Mouse (Mus musculus) lung, embryonic 15.5 days (tissue): ENCODE measurements at regions not wholly inside any gene's neighbourhood (a gene's known extent, or its start where the extent isn't known, plus 50 kb on each side); places are given as distances from the start of the nearest gene placed in this dataset.

Source experiments
- ATAC-seq: fragments of 200-750 bp; cut with Nextera tagmentation; 2 replicates; pipeline ENCODE4 v1.8.0; 2017; ENCODE audit warnings: moderate number of reproducible peaks, borderline replicate concordance; ENCODE audit not compliant: low FRiP score, low TSS enrichment; ENCODE audit errors: extremely low read depth
- H3K27ac ChIP-seq: fragments of 300-500 bp; sonication (generic); 2 replicates; pipeline ENCODE4 v1.5.1; 2015; ENCODE audit warnings: moderate library complexity, mild to moderate bottlenecking, inconsistent platforms
- H3K27me3 ChIP-seq: fragments of 300-500 bp; sonication (generic); 2 replicates; pipeline ENCODE4 v1.6.1; 2015; ENCODE audit warnings: inconsistent platforms
- H3K36me3 ChIP-seq: fragments of 300-500 bp; sonication (generic); 2 replicates; pipeline ENCODE4 v1.6.1; 2015; ENCODE audit warnings: inconsistent platforms
- H3K4me1 ChIP-seq: fragments of 300-500 bp; sonication (generic); 2 replicates; pipeline ENCODE4 v1.6.1; 2015; ENCODE audit warnings: inconsistent platforms
- H3K4me2 ChIP-seq: fragments of 300-500 bp; sonication (generic); 2 replicates; pipeline ENCODE4 v1.6.1; 2015; ENCODE audit warnings: inconsistent platforms, mild to moderate bottlenecking, moderate library complexity
- H3K4me3 ChIP-seq: fragments of 300-500 bp; sonication (generic); 2 replicates; pipeline ENCODE4 v1.5.1; 2015; ENCODE audit warnings: mild to moderate bottlenecking, inconsistent platforms
- H3K9ac ChIP-seq: fragments of 300-500 bp; sonication (generic); 2 replicates; pipeline ENCODE4 v1.6.1; 2015; ENCODE audit warnings: inconsistent platforms
- H3K9me3 ChIP-seq: fragments of 300-500 bp; sonication (generic); 2 replicates; pipeline ENCODE4 v1.6.1; 2016; ENCODE audit warnings: inconsistent platforms
- WGBS: fragments of 180-500 bp; shearing (Covaris S2); methylation state at CpG from one replicate; pipeline ENCODE4 v1.1.7; 2015; 5-methylcytosine and 5-hydroxymethylcytosine counted together

DNA sequence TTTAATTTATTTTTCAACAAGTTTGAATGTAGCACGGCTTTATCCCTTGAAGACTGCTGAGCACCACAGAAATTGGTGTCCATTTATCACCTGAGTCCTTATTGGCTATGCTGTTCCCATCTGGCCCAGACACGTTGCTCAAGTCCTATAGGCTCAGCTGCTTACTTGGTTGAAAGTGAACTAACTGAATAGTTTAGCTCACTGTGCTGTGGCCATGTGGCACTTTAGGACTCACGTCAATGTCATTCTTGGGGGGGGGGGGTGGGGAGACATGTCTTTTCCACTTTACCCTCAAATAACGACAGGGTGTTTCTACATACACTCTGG is 263.1 kb downstream of the Trib2 start:
- 68% methylated on average over 4 of the region's 4 CpGs for WGBS
- H3K4me1 ChIP-seq = no peaks in the 10 kb centered on the region
- H3K9me3 ChIP-seq = no peaks in the 10 kb centered on the region
- no peaks in the 10 kb centered on the region for H3K36me3 ChIP-seq
- no peak overlapping the region for H3K27ac ChIP-seq
- H3K4me2 ChIP-seq = no peak overlapping the region
- no peak overlapping the region for H3K9ac ChIP-seq
- H3K27me3 ChIP-seq = no peaks in the 10 kb centered on the region
- ATAC-seq = no peak
- H3K4me3 ChIP-seq = no peak overlapping the region

GRCm38 (mm10) chr12:15552979-15553680 is 263.6 kb downstream of the Trib2 start:
- H3K4me3 ChIP-seq = no peak overlapping the region
- no peak for ATAC-seq
- no peaks in the 10 kb centered on the region for H3K27me3 ChIP-seq
- WGBS = 40% methylated on average over 6 of the region's 6 CpGs
- no peak overlapping the region for H3K9ac ChIP-seq
- H3K4me1 ChIP-seq = no peaks in the 10 kb centered on the region
- H3K4me2 ChIP-seq = no peak overlapping the region
- no peak overlapping the region for H3K27ac ChIP-seq
- no peaks in the 10 kb centered on the region for H3K9me3 ChIP-seq
- no peaks in the 10 kb centered on the region for H3K36me3 ChIP-seq

GRCm38 (mm10) chr12:15552210-15552609 is 264.5 kb downstream of the Trib2 start:
- Histone ChIP-seq H3K36me3 (no peaks in the 10 kb centered on the region), H3K27me3 (no peaks in the 10 kb centered on the region), H3K4me3 (no peak overlapping the region), H3K9me3 (no peaks in the 10 kb centered on the region), H3K4me1 (no peaks in the 10 kb centered on the region), H3K27ac (no peak overlapping the region), H3K4me2 (no peak overlapping the region), H3K9ac (no peak overlapping the region)
- ATAC-seq = no peak
- 45% methylated on average over 2 of the region's 2 CpGs for WGBS

GRCm38 (mm10) chr12:15551281-15551900 is 265.3 kb downstream of the Trib2 start:
- Histone ChIP-seq H3K9ac (no peak overlapping the region), H3K36me3 (no peaks in the 10 kb centered on the region), H3K4me1 (no peaks in the 10 kb centered on the region), H3K4me2 (no peak overlapping the region), H3K27ac (no peak overlapping the region), H3K9me3 (no peaks in the 10 kb centered on the region), H3K27me3 (no peaks in the 10 kb centered on the region), H3K4me3 (no peak overlapping the region)
- WGBS = 71% methylated on average over 4 of the region's 4 CpGs
- no peak for ATAC-seq

GRCm38 (mm10) chr12:15544351-15544750 is 272.4 kb downstream of the Trib2 start:
- no peak overlapping the region for H3K4me2 ChIP-seq
- H3K4me3 ChIP-seq = no peak overlapping the region
- WGBS = 41% methylated on average over 1 of the region's 1 CpGs
- H3K27ac ChIP-seq = no peak overlapping the region
- no peaks in the 10 kb centered on the region for H3K9me3 ChIP-seq
- no peaks in the 10 kb centered on the region for H3K4me1 ChIP-seq
- H3K36me3 ChIP-seq = no peaks in the 10 kb centered on the region
- H3K27me3 ChIP-seq = no peaks in the 10 kb centered on the region
- no peak overlapping the region for H3K9ac ChIP-seq
- no peak for ATAC-seq

DNA sequence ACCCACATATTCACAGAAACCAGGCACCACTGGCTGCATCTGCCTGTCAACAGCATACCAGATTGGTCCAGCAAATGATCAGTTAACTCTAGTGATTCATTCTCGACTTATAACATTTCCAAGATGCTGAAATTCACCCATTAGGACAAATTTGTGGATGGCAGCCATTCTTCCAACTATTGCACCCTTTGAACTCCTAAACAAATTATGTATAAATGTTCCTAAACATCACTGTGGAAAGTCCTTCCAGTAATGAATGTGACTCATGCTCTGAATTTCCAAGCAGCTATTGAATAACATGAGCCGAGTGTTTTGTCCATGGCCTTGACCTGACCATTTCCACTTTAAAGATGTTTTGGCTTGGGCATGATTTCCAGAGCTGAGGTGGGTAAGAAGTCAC is 274.2 kb downstream of the Trib2 start:
- H3K36me3 ChIP-seq = no peaks in the 10 kb centered on the region
- WGBS = 66% methylated on average over 2 of the region's 2 CpGs
- H3K27ac ChIP-seq = no peak overlapping the region

DNA sequence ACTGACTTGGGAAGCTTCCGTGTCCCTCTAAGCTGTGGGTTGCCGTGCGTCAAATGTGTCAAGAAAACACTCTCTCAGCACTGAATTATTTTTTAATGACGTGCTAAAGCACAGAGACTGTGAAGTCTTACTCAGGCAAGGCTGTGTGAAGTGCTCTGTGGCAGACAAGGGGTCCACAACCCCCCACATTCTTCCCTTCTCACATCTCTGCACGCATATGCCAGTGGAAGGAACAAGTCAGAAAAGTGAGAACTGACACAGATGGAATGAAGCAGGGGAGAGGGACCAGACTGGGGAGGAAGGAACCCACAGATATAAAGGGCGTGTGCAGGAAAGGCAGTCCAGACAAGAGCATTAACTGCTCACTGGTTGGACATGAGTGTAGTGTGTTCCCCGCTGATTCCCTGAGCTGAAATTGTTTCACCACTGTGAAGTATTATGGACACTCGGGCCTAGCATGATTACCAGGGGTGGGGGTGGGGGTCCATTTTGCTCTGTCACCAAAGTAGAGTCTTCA is 279.8 kb downstream of the Trib2 start:
- no peak for ATAC-seq

More for the DNA sequence above, 274.2 kb downstream of the Trib2 start:
- Histone ChIP-seq H3K9me3 (no peaks in the 10 kb centered on the region), H3K4me1 (no peaks in the 10 kb centered on the region), H3K27me3 (no peaks in the 10 kb centered on the region), H3K4me3 (no peak overlapping the region), H3K4me2 (no peak overlapping the region), H3K9ac (no peak overlapping the region)
- no peak for ATAC-seq

DNA sequence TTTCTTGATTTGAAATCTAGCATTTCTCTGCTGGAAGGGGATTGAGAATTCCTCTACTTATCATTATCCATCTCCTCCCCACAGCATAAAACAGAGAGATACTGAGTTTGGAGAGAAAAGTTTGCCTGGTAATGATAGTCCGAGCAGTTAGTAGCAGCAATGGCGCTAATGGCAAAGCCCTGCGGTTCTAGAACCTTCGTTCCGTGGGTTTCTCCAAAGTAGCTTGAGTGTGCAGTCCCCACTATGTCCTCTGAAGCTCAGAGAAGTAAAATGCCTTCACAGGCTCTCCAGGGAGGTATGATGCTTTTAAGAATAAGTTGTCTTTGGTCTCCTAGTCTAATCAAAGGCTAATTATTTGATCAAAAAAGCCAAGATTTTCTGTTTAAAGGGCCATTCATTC is 280.5 kb downstream of the Trib2 start:
- Histone ChIP-seq H3K4me3 (no peak overlapping the region), H3K4me1 (no peaks in the 10 kb centered on the region), H3K9me3 (no peaks in the 10 kb centered on the region), H3K27me3 (no peaks in the 10 kb centered on the region), H3K4me2 (no peak overlapping the region), H3K36me3 (no peaks in the 10 kb centered on the region), H3K9ac (no peak overlapping the region), H3K27ac (no peak overlapping the region)
- WGBS = 83% methylated on average over 5 of the region's 5 CpGs
- ATAC-seq = no peak

More for the DNA sequence above, 279.8 kb downstream of the Trib2 start:
- Histone ChIP-seq H3K4me1 (no peaks in the 10 kb centered on the region), H3K9ac (no peak overlapping the region), H3K27ac (no peak overlapping the region), H3K27me3 (no peaks in the 10 kb centered on the region), H3K36me3 (no peaks in the 10 kb centered on the region), H3K9me3 (no peaks in the 10 kb centered on the region), H3K4me2 (no peak overlapping the region), H3K4me3 (no peak overlapping the region)
- WGBS = 51% methylated on average over 8 of the region's 8 CpGs

GRCm38 (mm10) chr12:15535822-15536221 is 280.9 kb downstream of the Trib2 start:
- 5% methylated on average over 6 of the region's 6 CpGs for WGBS
- H3K27me3 ChIP-seq = no peaks in the 10 kb centered on the region
- no peak overlapping the region for H3K27ac ChIP-seq
- H3K9ac ChIP-seq = no peak overlapping the region
- H3K9me3 ChIP-seq = no peaks in the 10 kb centered on the region
- ATAC-seq = no peak
- H3K4me3 ChIP-seq = no peak overlapping the region
- H3K4me2 ChIP-seq = no peak overlapping the region
- no peaks in the 10 kb centered on the region for H3K4me1 ChIP-seq
- no peaks in the 10 kb centered on the region for H3K36me3 ChIP-seq

GRCm38 (mm10) chr12:15520783-15521407 is 295.8 kb downstream of the Trib2 start:
- Histone ChIP-seq H3K9me3 (no peaks in the 10 kb centered on the region), H3K36me3 (no peaks in the 10 kb centered on the region), H3K27ac (no peak overlapping the region), H3K4me3 (no peak overlapping the region), H3K27me3 (no peaks in the 10 kb centered on the region), H3K4me2 (no peak overlapping the region), H3K9ac (no peak overlapping the region), H3K4me1 (no peaks in the 10 kb centered on the region)
- 32% methylated on average over 4 of the region's 4 CpGs for WGBS
- no peak for ATAC-seq

GRCm38 (mm10) chr12:15511994-15512393 is 304.7 kb downstream of the Trib2 start:
- H3K27ac ChIP-seq = no peak overlapping the region
- H3K9me3 ChIP-seq = no peaks in the 10 kb centered on the region
- no peak overlapping the region for H3K9ac ChIP-seq
- WGBS = 24% methylated on average over 2 of the region's 2 CpGs
- no peaks in the 10 kb centered on the region for H3K36me3 ChIP-seq
- no peak overlapping the region for H3K4me2 ChIP-seq
- ATAC-seq = no peak
- no peak overlapping the region for H3K4me3 ChIP-seq
- no peaks in the 10 kb centered on the region for H3K27me3 ChIP-seq
- H3K4me1 ChIP-seq = no peaks in the 10 kb centered on the region

GRCm38 (mm10) chr12:15507576-15507975 is 309.1 kb downstream of the Trib2 start:
- H3K4me3 ChIP-seq = no peak overlapping the region
- no peaks in the 10 kb centered on the region for H3K4me1 ChIP-seq
- H3K27ac ChIP-seq = no peak overlapping the region
- WGBS = 26% methylated on average over 7 of the region's 7 CpGs
- no peaks in the 10 kb centered on the region for H3K9me3 ChIP-seq
- no peak overlapping the region for H3K4me2 ChIP-seq
- no peaks in the 10 kb centered on the region for H3K27me3 ChIP-seq
- ATAC-seq = no peak
- H3K9ac ChIP-seq = no peak overlapping the region
- no peaks in the 10 kb centered on the region for H3K36me3 ChIP-seq
